Mouse (Mus musculus) stomach, embryonic 14.5 days (tissue): ENCODE results near the gene Zbtb21. TPM values are rescaled to one million over a fixed set of nuclear protein-coding genes. Genes with fewer than 3 reads are reported as not detected.

ENCODE experiments used
- ATAC-seq: fragments of 200-750 bp; cut with Nextera tagmentation; 2 replicates; pipeline ENCODE4 v1.8.0; 2017; ENCODE audit warnings: low read depth, moderate TSS enrichment; ENCODE audit not compliant: insufficient number of reproducible peaks, insufficient read depth, low FRiP score
- H3K27ac ChIP-seq: fragments of 300-500 bp; sonication (generic); 2 replicates; pipeline ENCODE4 v1.5.1; 2014; ENCODE audit warnings: mild to moderate bottlenecking, low read length, moderate library complexity, mixed read lengths
- H3K27me3 ChIP-seq: fragments of 300-500 bp; sonication (generic); 2 replicates; pipeline ENCODE4 v1.6.1; 2014; ENCODE audit warnings: low read length, control low read depth, mixed read lengths; ENCODE audit not compliant: control insufficient read depth, insufficient read depth
- H3K36me3 ChIP-seq: fragments of 300-500 bp; sonication (generic); 2 replicates; pipeline ENCODE4 v1.6.1; 2014; ENCODE audit warnings: mild to moderate bottlenecking, control low read depth, low read length, moderate library complexity, mixed read lengths; ENCODE audit not compliant: control insufficient read depth, insufficient read depth
- H3K4me1 ChIP-seq: fragments of 300-500 bp; sonication (generic); 2 replicates; pipeline ENCODE4 v1.6.1; 2014; ENCODE audit warnings: low read length, control low read depth, mixed read lengths; ENCODE audit not compliant: control insufficient read depth, insufficient read depth
- H3K4me2 ChIP-seq: fragments of 300-500 bp; sonication (generic); replicated peaks from 2 replicates; pipeline ENCODE4 v1.6.1; 2014; ENCODE audit warnings: low read depth, low read length, control low read depth
- H3K4me3 ChIP-seq: fragments of 300-500 bp; sonication (generic); 2 replicates; pipeline ENCODE4 v1.5.1; 2014; ENCODE audit warnings: low read depth, low read length, control low read depth
- H3K9ac ChIP-seq: fragments of 300-500 bp; sonication (generic); replicated peaks from 2 replicates; pipeline ENCODE4 v1.6.1; 2014; ENCODE audit warnings: low read depth, mild to moderate bottlenecking, control low read depth, low read length, moderate library complexity, mixed read lengths
- H3K9me3 ChIP-seq: fragments of 300-500 bp; sonication (generic); 2 replicates; pipeline ENCODE4 v1.6.1; 2016; ENCODE audit warnings: low read depth, low read length, control low read depth; ENCODE audit not compliant: control insufficient read depth
- WGBS: fragments of 180-500 bp; shearing (Covaris S2); extraction: QIAGEN DNeasy Blood & Tissue Kit; methylation state at CpG from one replicate; pipeline ENCODE4 v1.1.7; 2014; 5-methylcytosine and 5-hydroxymethylcytosine counted together
- polyA plus RNA-seq: library from polyadenylated mRNA; unstranded; fragments of >200 nt; fragmentation: Nextera tagmentation; extraction: Ambion mirVana; gene quantifications from 2 replicates; pipeline ENCODE4 v1.2.1, GENCODE M21; 2014

Gene Zbtb21
- polyA plus RNA-seq, 1 experiment from 2014 or later = 16.9 TPM

GRCm38 (mm10) chr16:97935815-97936214 lies 26.6 kb downstream of the Zbtb21 start:
- Histone ChIP-seq H3K4me3 (no peak overlapping the region), H3K27ac (no peak overlapping the region), H3K27me3 (no peaks in the 10 kb centered on the region), H3K9me3 (no peaks in the 10 kb centered on the region), H3K36me3 (no peaks in the 10 kb centered on the region), H3K4me2 (no peak overlapping the region), H3K9ac (no peak overlapping the region), H3K4me1 (no peaks in the 10 kb centered on the region)
- no peak for ATAC-seq
- 84% methylated on average over 3 of the region's 3 CpGs for WGBS

GRCm38 (mm10) chr16:97930231-97930630 lies 32.2 kb downstream of the Zbtb21 start:
- Histone ChIP-seq H3K9me3 (no peaks in the 10 kb centered on the region), H3K4me2 (no peak overlapping the region), H3K36me3 (no peaks in the 10 kb centered on the region), H3K4me3 (no peak overlapping the region), H3K9ac (no peak overlapping the region), H3K4me1 (no peaks in the 10 kb centered on the region), H3K27ac (no peak overlapping the region), H3K27me3 (no peaks in the 10 kb centered on the region)
- no peak for ATAC-seq

- H3K9me3 ChIP-seq = no peaks in the 10 kb centered on the region
- ATAC-seq = no peak
- H3K4me1 ChIP-seq = no peaks in the 10 kb centered on the region
- no peak overlapping the region for H3K9ac ChIP-seq
- no peak overlapping the region for H3K27ac ChIP-seq
- no peaks in the 10 kb centered on the region for H3K27me3 ChIP-seq
- H3K36me3 ChIP-seq = no peaks in the 10 kb centered on the region
- 75% methylated on average over 1 of the region's 1 CpGs for WGBS
- no peak overlapping the region for H3K4me3 ChIP-seq
- H3K4me2 ChIP-seq = no peak overlapping the region
Measured at GRCm38 (mm10) chr16:97929520-97929919, 32.9 kb downstream of the Zbtb21 start.

GRCm38 (mm10) chr16:97927331-97927938 lies 35.0 kb downstream of the Zbtb21 start:
- H3K36me3 ChIP-seq = no peaks in the 10 kb centered on the region
- no peaks in the 10 kb centered on the region for H3K27me3 ChIP-seq
- H3K27ac ChIP-seq = no peak overlapping the region
- H3K4me1 ChIP-seq = no peaks in the 10 kb centered on the region
- ATAC-seq = no peak
- no peak overlapping the region for H3K9ac ChIP-seq
- 85% methylated on average over 3 of the region's 3 CpGs for WGBS
- no peaks in the 10 kb centered on the region for H3K9me3 ChIP-seq
- H3K4me2 ChIP-seq = no peak overlapping the region
- H3K4me3 ChIP-seq = no peak overlapping the region

- H3K27ac ChIP-seq = no peak overlapping the region
- no peaks in the 10 kb centered on the region for H3K36me3 ChIP-seq
- H3K4me1 ChIP-seq = peaks cover 4% of the 10 kb centered on the region; the same call in 1 of the 2 replicates
- no peak overlapping the region for H3K4me2 ChIP-seq
- H3K4me3 ChIP-seq = no peak overlapping the region
- no peak for ATAC-seq
- no peaks in the 10 kb centered on the region for H3K27me3 ChIP-seq
- H3K9me3 ChIP-seq = no peaks in the 10 kb centered on the region
- no peak overlapping the region for H3K9ac ChIP-seq
- 88% methylated on average over 9 of the region's 9 CpGs for WGBS
Measured at GRCm38 (mm10) chr16:97926381-97926780, 36.0 kb downstream of the Zbtb21 start.

- H3K27ac ChIP-seq = no peak overlapping the region
- H3K4me3 ChIP-seq = no peak overlapping the region
- no peak overlapping the region for H3K9ac ChIP-seq
- no peak for ATAC-seq
- no peak overlapping the region for H3K4me2 ChIP-seq
- no peaks in the 10 kb centered on the region for H3K9me3 ChIP-seq
- no peaks in the 10 kb centered on the region for H3K36me3 ChIP-seq
- WGBS = 76% methylated on average over 2 of the region's 2 CpGs
- H3K27me3 ChIP-seq = no peaks in the 10 kb centered on the region
- peaks cover 8% of the 10 kb centered on the region; the same call in 1 of the 2 replicates for H3K4me1 ChIP-seq
Measured at GRCm38 (mm10) chr16:97925760-97926159, 36.7 kb downstream of the Zbtb21 start.

- no peaks in the 10 kb centered on the region for H3K27me3 ChIP-seq
- no peak overlapping the region for H3K27ac ChIP-seq
- no peaks in the 10 kb centered on the region for H3K36me3 ChIP-seq
- 57% methylated on average over 1 of the region's 1 CpGs for WGBS
- no peak overlapping the region for H3K4me3 ChIP-seq
- ATAC-seq = no peak
- H3K9me3 ChIP-seq = no peaks in the 10 kb centered on the region
- peaks cover 8% of the 10 kb centered on the region; the same call in 1 of the 2 replicates for H3K4me1 ChIP-seq
- no peak overlapping the region for H3K9ac ChIP-seq
- no peak overlapping the region for H3K4me2 ChIP-seq
Measured at GRCm38 (mm10) chr16:97923700-97924099, 38.7 kb downstream of the Zbtb21 start.

- peak; percentile 38; the same call in 1 of the 2 replicates for ATAC-seq
- Histone ChIP-seq H3K9me3 (no peaks in the 10 kb centered on the region), H3K36me3 (no peaks in the 10 kb centered on the region), H3K27ac (no peak overlapping the region; the same call in 1 of the 2 replicates), H3K4me1 (peaks cover 8% of the 10 kb centered on the region; the same call in 1 of the 2 replicates), H3K4me3 (peak overlapping the region; percentile 93), H3K27me3 (no peaks in the 10 kb centered on the region), H3K4me2 (peak overlapping the region; percentile 85), H3K9ac (peak overlapping the region; percentile 81)
- 4% methylated on average over 9 of the region's 9 CpGs for WGBS
Measured at GRCm38 (mm10) chr16:97922779-97923126, 39.7 kb downstream of the Zbtb21 start.
